Mouse (Mus musculus): ENCODE results near the gene Mov10l1. TPM values are rescaled to one million over a fixed set of nuclear protein-coding genes. Genes with fewer than 3 reads are reported as not detected.

The Mov10l1 gene
- polyA plus RNA-seq, 1 experiment: 0.11 TPM

- no peak for DNase-seq (ENCODE audit: low read depth)
These were observed 34.0 kb downstream of the Mov10l1 start for GRCm38 (mm10) chr15:89016722-89017121.

DNA sequence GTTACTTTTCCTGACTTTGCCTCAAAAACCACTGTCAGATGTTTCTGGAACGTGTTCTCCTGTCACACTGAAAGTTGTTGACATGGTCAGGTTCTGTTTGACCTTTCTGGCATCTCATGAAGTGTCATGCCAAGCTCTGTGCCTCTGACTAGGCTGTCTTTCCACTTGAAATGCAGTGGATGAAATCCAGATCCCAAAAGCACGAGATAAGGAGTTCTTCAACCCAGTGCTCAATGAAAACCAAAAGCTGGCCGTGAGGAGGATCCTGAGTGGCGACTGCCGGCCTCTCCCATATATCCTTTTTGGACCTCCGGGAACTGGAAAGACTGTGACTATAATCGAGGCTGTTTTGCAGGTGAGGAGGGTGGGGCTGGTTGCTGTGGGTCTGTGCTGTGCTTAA, 37.4 kb downstream of the Mov10l1 start:
- no peak for DNase-seq (ENCODE audit: low read depth)

- DNase-seq (ENCODE audit: low read depth): no peak
These were observed 37.8 kb downstream of the Mov10l1 start for GRCm38 (mm10) chr15:89020492-89020891.

DNA sequence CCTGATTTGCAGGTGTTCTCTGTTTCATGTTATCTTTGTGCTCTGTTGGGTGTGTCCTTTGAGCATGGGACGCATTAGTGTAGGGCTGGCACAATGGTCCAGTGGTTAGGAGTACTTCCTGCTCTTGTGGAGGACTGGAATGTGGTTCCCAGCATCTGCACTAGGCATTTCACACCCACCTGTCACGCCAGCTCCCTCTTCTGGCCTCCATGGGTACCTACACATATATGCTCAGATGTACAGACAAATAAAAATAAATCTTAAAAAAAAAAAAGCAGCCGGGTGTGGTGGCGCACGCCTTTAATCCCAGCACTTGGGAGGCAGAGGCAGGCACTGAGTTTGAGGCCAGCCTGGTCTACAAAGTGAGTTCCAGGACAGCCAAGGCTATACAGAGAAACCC, 61.7 kb downstream of the Mov10l1 start:
- DNase-seq (ENCODE audit: low read depth): no peak

- no peak for DNase-seq (ENCODE audit: low read depth)
These were observed 63.6 kb downstream of the Mov10l1 start for GRCm38 (mm10) chr15:89046356-89046755.

DNA sequence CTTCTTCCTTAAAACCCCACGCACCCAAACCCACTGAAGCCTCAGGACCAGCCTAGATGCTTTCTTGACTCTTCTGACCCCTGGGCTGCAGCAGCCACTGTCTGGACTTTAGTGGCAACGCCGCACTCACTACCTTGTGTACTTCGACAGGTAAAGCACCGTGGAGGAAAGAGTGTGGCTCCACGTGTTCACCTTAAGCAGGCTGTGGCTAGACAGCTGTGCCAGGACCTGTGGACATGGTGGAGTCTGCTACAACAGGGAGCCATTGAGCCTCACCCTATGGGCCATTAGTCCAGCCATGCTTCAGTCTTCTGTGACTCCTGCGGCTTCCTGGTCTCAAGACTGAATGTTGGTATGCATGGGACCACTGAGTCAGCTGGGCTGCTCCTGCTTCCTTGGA, 72.0 kb downstream of the Mov10l1 start:
- DNase-seq (ENCODE audit: low read depth): no peak

- DNase-seq (ENCODE audit: low read depth): no peak
These were observed 76.0 kb downstream of the Mov10l1 start for GRCm38 (mm10) chr15:89058736-89059135.

- DNase-seq (ENCODE audit: low read depth): no peak
These were observed 76.6 kb downstream of the Mov10l1 start, which contains the start of gene Panx2 for GRCm38 (mm10) chr15:89059161-89059931. Gene Panx2 (plus strand): TSS chr15:89059734.

GRCm38 (mm10) chr15:89060032-89060681, 77.4 kb downstream of the Mov10l1 start:
- DNase-seq (ENCODE audit: low read depth): no peak

DNA sequence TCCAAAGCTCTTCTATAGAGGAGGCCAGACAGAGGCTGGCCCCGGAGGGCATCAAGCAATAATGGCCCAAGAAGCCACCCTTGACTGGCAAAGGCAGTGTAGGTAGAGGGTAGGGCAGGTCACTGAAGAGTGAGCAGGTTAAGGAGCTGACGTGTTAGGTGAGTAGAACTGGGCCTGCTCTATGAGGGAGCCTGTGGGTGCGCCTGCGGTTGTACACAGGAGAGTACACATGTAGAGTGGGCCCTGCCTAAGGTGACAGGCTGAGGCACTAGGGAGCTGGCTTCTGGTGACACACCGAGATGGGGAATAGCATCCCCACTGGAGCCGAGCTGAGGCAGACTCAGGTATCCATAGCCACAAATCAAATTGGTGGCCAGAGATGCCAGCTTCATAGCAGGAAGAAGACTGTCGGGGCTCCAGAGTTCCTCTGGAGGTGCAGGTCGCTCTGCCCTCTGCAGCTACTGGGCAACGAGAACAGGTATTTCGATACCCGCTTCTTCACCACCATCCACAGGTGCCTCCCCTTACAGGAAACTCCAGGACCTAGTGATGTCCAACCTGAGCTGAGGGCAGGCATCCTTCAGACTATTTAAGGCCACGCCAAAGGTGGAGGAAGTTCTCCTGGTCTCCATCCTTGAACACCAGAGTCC, 78.2 kb downstream of the Mov10l1 start:
- no peak for DNase-seq (ENCODE audit: low read depth)

DNA sequence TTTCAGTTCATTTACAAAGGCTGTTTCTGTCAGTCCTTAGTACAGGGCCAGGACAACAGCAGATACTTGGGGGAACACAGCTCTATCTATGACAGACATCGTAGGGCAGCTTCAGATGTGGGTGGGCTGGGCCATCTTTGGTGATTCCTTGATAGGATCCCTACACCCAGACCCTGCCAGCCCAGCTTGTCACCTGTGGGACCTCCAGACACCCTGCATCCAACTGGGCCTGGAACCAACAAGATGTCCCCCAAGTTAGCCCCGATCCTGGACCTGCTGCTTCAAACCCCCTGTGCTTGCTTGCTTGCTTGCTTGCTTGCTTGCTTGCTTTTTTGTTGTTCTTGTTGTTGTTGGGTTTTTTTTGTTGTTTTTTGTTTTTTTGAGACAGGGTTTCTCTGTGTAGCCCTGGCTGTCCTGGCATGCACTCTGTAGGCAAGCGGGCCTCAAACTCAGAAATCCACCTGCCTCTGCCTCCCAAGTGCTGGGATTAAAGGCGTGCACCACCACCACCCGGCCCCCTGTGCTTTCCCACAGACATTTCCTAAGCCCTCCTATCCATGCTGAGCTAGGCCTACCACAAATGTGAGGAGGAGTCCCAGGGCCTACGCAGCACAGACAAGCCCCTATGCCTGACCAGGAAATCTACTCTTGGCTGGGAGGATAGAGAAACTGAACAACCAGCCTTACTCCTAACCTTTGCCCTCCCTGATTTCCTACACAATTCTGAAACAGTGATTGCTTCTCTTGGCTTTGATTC, 79.2 kb downstream of the Mov10l1 start:
- DNase-seq (ENCODE audit: low read depth): no peak

DNA sequence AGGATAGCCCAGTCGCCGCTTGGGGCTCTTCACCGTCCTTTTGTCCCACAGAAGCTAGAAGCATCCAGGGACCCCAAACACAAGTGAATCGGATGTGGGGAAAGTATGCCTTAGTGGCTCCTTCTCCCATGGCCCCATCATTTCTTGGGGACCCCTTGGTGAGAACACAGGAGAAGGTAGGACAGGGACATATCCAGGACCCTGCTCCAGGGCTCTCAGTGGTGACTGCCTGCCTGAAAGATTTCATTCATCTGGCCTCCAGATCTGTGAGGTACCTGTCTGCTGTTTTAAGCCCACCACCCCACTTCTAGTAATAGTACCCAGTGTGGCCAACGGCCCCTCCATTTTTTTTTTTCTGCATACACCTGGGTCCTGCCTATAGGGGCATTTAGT, 79.8 kb downstream of the Mov10l1 start:
- no peak for DNase-seq (ENCODE audit: low read depth)

DNA sequence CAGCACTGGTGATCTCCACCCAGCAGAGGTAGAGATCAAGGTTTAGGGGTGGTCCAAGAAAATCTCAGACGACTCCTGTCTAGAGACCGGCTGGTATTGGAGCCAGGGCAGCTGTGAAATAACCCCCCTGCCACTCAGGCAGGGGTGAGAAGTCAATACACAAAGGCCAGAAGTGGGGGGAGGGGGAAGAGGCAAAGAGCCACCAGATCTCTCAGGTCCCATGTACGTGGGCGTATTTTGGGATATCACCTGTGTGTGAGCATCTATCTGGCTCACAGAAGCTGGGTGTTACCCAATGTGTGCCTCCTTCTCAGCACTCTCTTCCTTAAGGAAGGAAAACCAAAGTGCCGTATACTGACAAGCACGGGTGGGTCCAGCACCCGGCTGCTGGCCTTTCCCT, 80.3 kb downstream of the Mov10l1 start:
- DNase-seq (ENCODE audit: low read depth): no peak

DNA sequence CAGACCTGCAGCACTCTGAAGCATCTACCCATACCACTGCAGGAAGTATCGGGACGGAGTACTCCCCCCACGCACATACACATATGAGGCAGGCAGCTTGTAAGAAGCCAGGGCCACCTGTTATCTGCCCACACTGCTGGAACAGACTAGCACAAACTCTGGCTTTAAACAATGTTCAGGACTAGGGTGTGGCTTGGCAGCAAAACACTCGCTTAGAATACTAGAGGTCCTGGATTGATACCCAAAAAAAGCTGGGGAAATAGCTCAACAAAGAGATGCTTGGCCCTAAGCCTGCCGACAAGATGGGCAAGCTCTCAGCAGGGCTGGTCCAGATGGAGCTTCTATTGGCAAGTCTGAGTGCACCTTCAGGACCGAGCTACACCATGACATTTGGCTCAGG, 80.8 kb downstream of the Mov10l1 start:
- no peak for DNase-seq (ENCODE audit: low read depth)

GRCm38 (mm10) chr15:89064891-89065290, 82.2 kb downstream of the Mov10l1 start:
- no peak for DNase-seq (ENCODE audit: low read depth)

DNA sequence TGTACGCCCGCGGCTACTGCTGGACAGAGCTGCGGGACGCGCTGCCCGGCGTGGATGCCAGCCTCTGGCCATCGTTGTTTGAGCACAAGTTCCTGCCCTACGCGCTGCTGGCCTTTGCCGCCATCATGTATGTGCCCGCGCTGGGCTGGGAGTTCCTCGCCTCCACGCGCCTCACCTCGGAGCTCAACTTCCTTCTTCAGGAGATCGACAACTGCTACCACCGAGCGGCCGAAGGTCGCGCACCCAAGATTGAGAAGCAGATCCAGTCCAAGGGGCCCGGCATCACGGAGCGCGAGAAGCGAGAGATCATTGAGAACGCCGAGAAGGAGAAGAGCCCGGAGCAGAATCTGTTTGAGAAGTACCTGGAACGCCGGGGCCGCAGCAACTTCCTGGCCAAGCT, 84.9 kb downstream of the Mov10l1 start:
- DNase-seq (ENCODE audit: low read depth): no peak

DNA sequence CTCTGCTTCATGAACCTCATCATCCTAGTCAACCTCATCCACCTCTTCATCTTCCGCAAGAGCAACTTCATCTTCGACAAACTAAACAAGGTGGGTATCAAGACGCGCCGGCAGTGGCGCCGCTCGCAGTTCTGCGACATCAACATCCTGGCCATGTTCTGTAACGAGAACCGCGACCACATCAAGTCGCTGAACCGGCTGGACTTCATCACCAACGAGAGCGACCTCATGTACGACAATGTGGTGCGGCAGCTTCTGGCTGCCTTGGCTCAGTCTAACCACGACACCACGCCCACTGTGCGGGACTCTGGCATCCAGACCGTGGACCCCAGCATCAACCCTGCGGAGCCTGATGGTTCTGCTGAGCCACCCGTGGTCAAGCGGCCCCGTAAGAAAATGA, 85.5 kb downstream of the Mov10l1 start:
- DNase-seq (ENCODE audit: low read depth): no peak

GRCm38 (mm10) chr15:89069336-89069840, 86.7 kb downstream of the Mov10l1 start:
- DNase-seq (ENCODE audit: low read depth): no peak

- DNase-seq (ENCODE audit: low read depth): no peak
These were observed 87.9 kb downstream of the Mov10l1 start for GRCm38 (mm10) chr15:89070606-89071005.

GRCm38 (mm10) chr15:89073993-89074603, 91.4 kb downstream of the Mov10l1 start:
- DNase-seq (ENCODE audit: low read depth): no peak

Data from gonadal fat pad, adult 2 months (tissue).